Mouse (Mus musculus) heart, embryonic 12.5 days (tissue): Measurements from ENCODE around the gene Atp6v0a4. TPM values are rescaled to one million over a fixed set of nuclear protein-coding genes. Genes with fewer than 3 reads are reported as not detected.

ENCODE experiments used
- ATAC-seq: fragments of 200-750 bp; cut with Nextera tagmentation; 2 replicates; pipeline ENCODE4 v1.8.0; 2017; ENCODE audit warnings: moderate TSS enrichment, moderate library complexity; ENCODE audit not compliant: insufficient number of reproducible peaks, low FRiP score
- H3K27ac ChIP-seq: fragments of 300-500 bp; sonication (generic); 2 replicates; pipeline ENCODE4 v1.5.1; 2016; ENCODE audit warnings: mild to moderate bottlenecking, moderate library complexity; ENCODE audit not compliant: poor library complexity, severe bottlenecking
- H3K27me3 ChIP-seq: fragments of 300-500 bp; sonication (generic); replicated peaks from 2 replicates; pipeline ENCODE4 v1.6.1; 2016; ENCODE audit warnings: mild to moderate bottlenecking, moderate library complexity
- H3K36me3 ChIP-seq: fragments of 300-500 bp; sonication (generic); 2 replicates; pipeline ENCODE4 v1.6.1; 2016; ENCODE audit warnings: mild to moderate bottlenecking, moderate library complexity
- H3K4me1 ChIP-seq: fragments of 300-500 bp; sonication (generic); replicated peaks from 2 replicates; pipeline ENCODE4 v1.6.1; 2016; ENCODE audit warnings: mild to moderate bottlenecking
- H3K4me2 ChIP-seq: fragments of 300-500 bp; sonication (generic); 2 replicates; pipeline ENCODE4 v1.6.1; 2016; ENCODE audit warnings: mild to moderate bottlenecking, moderate library complexity
- H3K4me3 ChIP-seq: fragments of 300-500 bp; sonication (generic); 2 replicates; pipeline ENCODE4 v1.5.1; 2016; ENCODE audit warnings: mild to moderate bottlenecking
- H3K9ac ChIP-seq: fragments of 300-500 bp; sonication (generic); 2 replicates; pipeline ENCODE4 v1.6.1; 2016; ENCODE audit warnings: mild to moderate bottlenecking, moderate library complexity
- H3K9me3 ChIP-seq: fragments of 300-500 bp; sonication (generic); replicated peaks from 2 replicates; pipeline ENCODE4 v1.6.1; 2016; ENCODE audit warnings: mild to moderate bottlenecking, moderate library complexity
- WGBS: fragments of 180-500 bp; shearing (Covaris S2); methylation state at CpG from one replicate; pipeline ENCODE4 v1.1.7; 2016; 5-methylcytosine and 5-hydroxymethylcytosine counted together
- polyA plus RNA-seq: library from polyadenylated mRNA; unstranded; fragments of >200 nt; fragmentation: Nextera tagmentation; extraction: Ambion mirVana; gene quantifications from 2 replicates; pipeline ENCODE4 v1.2.1, GENCODE M21; 2016

Gene Atp6v0a4
- polyA plus RNA-seq, 1 experiment from 2014 or later, result 0.06 TPM

- no peak overlapping the region for H3K27ac ChIP-seq
- H3K4me2 ChIP-seq, result no peak overlapping the region
- no peak overlapping the region for H3K4me3 ChIP-seq
- no peaks in the 10 kb centered on the region for H3K36me3 ChIP-seq
- no peak overlapping the region for H3K9ac ChIP-seq
- WGBS, result 84% methylated on average over 3 of the region's 3 CpGs
- H3K9me3 ChIP-seq, result 0 out of 2 replicates have a peak, but pooled peaks cover 3% of the 10 kb centered on the region
- H3K4me1 ChIP-seq, result peaks cover 11% of the 10 kb centered on the region
- no peak for ATAC-seq
- H3K27me3 ChIP-seq, result no peaks in the 10 kb centered on the region
Measured at GRCm38 (mm10) chr6:38073592-38073991, 50.8 kb downstream of the Atp6v0a4 start.

- no peak overlapping the region for H3K4me3 ChIP-seq
- H3K27ac ChIP-seq, result 0 out of 2 replicates have a peak overlapping the region, but pooled peaks have one; percentile 30
- 0 out of 2 replicates have a peak, but pooled peaks cover 3% of the 10 kb centered on the region for H3K9me3 ChIP-seq
- H3K4me2 ChIP-seq, result no peak overlapping the region
- 63% methylated on average over 5 of the region's 5 CpGs for WGBS
- no peak overlapping the region for H3K9ac ChIP-seq
- no peaks in the 10 kb centered on the region for H3K36me3 ChIP-seq
- no peak for ATAC-seq
- no peaks in the 10 kb centered on the region for H3K27me3 ChIP-seq
- peaks cover 11% of the 10 kb centered on the region for H3K4me1 ChIP-seq
Measured at GRCm38 (mm10) chr6:38072137-38072796, 52.1 kb downstream of the Atp6v0a4 start.

GRCm38 (mm10) chr6:38071256-38071655 lies 53.1 kb downstream of the Atp6v0a4 start:
- Histone ChIP-seq H3K4me2 (no peak overlapping the region), H3K36me3 (no peaks in the 10 kb centered on the region), H3K9me3 (0 out of 2 replicates have a peak, but pooled peaks cover 3% of the 10 kb centered on the region), H3K4me3 (no peak overlapping the region), H3K27me3 (no peaks in the 10 kb centered on the region), H3K9ac (no peak overlapping the region), H3K27ac (no peak overlapping the region), H3K4me1 (peaks cover 11% of the 10 kb centered on the region)
- no peak for ATAC-seq
- WGBS, result 75% methylated on average over 4 of the region's 4 CpGs

- Histone ChIP-seq H3K27ac (no peak overlapping the region), H3K9me3 (peaks cover 8% of the 10 kb centered on the region; the same call in 1 of the 2 replicates), H3K9ac (no peak overlapping the region), H3K36me3 (no peaks in the 10 kb centered on the region), H3K4me3 (no peak overlapping the region), H3K27me3 (no peaks in the 10 kb centered on the region), H3K4me1 (0 out of 2 replicates have a peak, but pooled peaks cover 3% of the 10 kb centered on the region), H3K4me2 (no peak overlapping the region)
- peak; percentile 68 for ATAC-seq
- 3% methylated on average over 5 of the region's 5 CpGs for WGBS
Measured at GRCm38 (mm10) chr6:38066215-38066614, 58.2 kb downstream of the Atp6v0a4 start.

GRCm38 (mm10) chr6:38065501-38066122 lies 58.8 kb downstream of the Atp6v0a4 start:
- H3K36me3 ChIP-seq, result no peaks in the 10 kb centered on the region
- peak; percentile 48; the same call in 1 of the 2 replicates for ATAC-seq
- H3K4me1 ChIP-seq, result 0 out of 2 replicates have a peak, but pooled peaks cover 3% of the 10 kb centered on the region
- H3K4me3 ChIP-seq, result no peak overlapping the region
- WGBS, result 68% methylated on average over 11 of the region's 11 CpGs
- no peak overlapping the region for H3K27ac ChIP-seq
- H3K9me3 ChIP-seq, result peaks cover 8% of the 10 kb centered on the region; the same call in 1 of the 2 replicates
- no peak overlapping the region for H3K4me2 ChIP-seq
- H3K27me3 ChIP-seq, result no peaks in the 10 kb centered on the region
- H3K9ac ChIP-seq, result no peak overlapping the region

GRCm38 (mm10) chr6:38065122-38065500 lies 59.3 kb downstream of the Atp6v0a4 start:
- Histone ChIP-seq H3K4me2 (no peak overlapping the region), H3K9ac (no peak overlapping the region), H3K36me3 (no peaks in the 10 kb centered on the region), H3K4me3 (no peak overlapping the region), H3K27me3 (no peaks in the 10 kb centered on the region), H3K9me3 (peaks cover 8% of the 10 kb centered on the region; the same call in 1 of the 2 replicates), H3K27ac (no peak overlapping the region), H3K4me1 (0 out of 2 replicates have a peak, but pooled peaks cover 3% of the 10 kb centered on the region)
- no peak for ATAC-seq
- 75% methylated on average over 3 of the region's 3 CpGs for WGBS

GRCm38 (mm10) chr6:38064621-38065020 lies 59.8 kb downstream of the Atp6v0a4 start:
- Histone ChIP-seq H3K9me3 (peaks cover 8% of the 10 kb centered on the region; the same call in 1 of the 2 replicates), H3K4me2 (no peak overlapping the region), H3K36me3 (no peaks in the 10 kb centered on the region), H3K4me1 (0 out of 2 replicates have a peak, but pooled peaks cover 3% of the 10 kb centered on the region), H3K27me3 (no peaks in the 10 kb centered on the region), H3K9ac (no peak overlapping the region), H3K4me3 (no peak overlapping the region), H3K27ac (no peak overlapping the region)
- ATAC-seq, result no peak
- 74% methylated on average over 2 of the region's 2 CpGs for WGBS

GRCm38 (mm10) chr6:38058805-38059204 lies 65.6 kb downstream of the Atp6v0a4 start:
- WGBS, result 54% methylated on average over 5 of the region's 5 CpGs
- H3K27me3 ChIP-seq, result no peaks in the 10 kb centered on the region

GRCm38 (mm10) chr6:38055471-38056330 lies 68.7 kb downstream of the Atp6v0a4 start:
- H3K9me3 ChIP-seq, result no peaks in the 10 kb centered on the region
- no peak overlapping the region for H3K9ac ChIP-seq
- no peak overlapping the region for H3K4me3 ChIP-seq
- H3K4me2 ChIP-seq, result no peak overlapping the region
- H3K27ac ChIP-seq, result no peak overlapping the region
- H3K27me3 ChIP-seq, result no peaks in the 10 kb centered on the region
- H3K4me1 ChIP-seq, result no peaks in the 10 kb centered on the region
- no peak for ATAC-seq
- 75% methylated on average over 15 of the region's 15 CpGs for WGBS
- H3K36me3 ChIP-seq, result no peaks in the 10 kb centered on the region

More at GRCm38 (mm10) chr6:38058805-38059204, 65.6 kb downstream of the Atp6v0a4 start:
- no peak for ATAC-seq
- no peaks in the 10 kb centered on the region for H3K36me3 ChIP-seq
- no peak overlapping the region for H3K27ac ChIP-seq
- H3K4me1 ChIP-seq, result no peaks in the 10 kb centered on the region
- no peak overlapping the region for H3K4me3 ChIP-seq
- H3K9me3 ChIP-seq, result peaks cover 8% of the 10 kb centered on the region; the same call in 1 of the 2 replicates
- no peak overlapping the region for H3K4me2 ChIP-seq
- H3K9ac ChIP-seq, result no peak overlapping the region

GRCm38 (mm10) chr6:38049601-38050000 lies 74.8 kb downstream of the Atp6v0a4 start:
- no peak for ATAC-seq
- Histone ChIP-seq H3K4me1 (peaks cover 10% of the 10 kb centered on the region), H3K9me3 (peaks cover 2% of the 10 kb centered on the region; the same call in 1 of the 2 replicates), H3K27me3 (no peaks in the 10 kb centered on the region), H3K4me2 (no peak overlapping the region), H3K36me3 (no peaks in the 10 kb centered on the region), H3K9ac (no peak overlapping the region), H3K27ac (peak overlapping the region; percentile 5; the same call in 1 of the 2 replicates), H3K4me3 (no peak overlapping the region)
- 86% methylated on average over 6 of the region's 6 CpGs for WGBS
